Mouse (Mus musculus): ENCODE measurements at regions not wholly inside any gene's neighbourhood (a gene's known extent, or its start where the extent isn't known, plus 50 kb on each side); places are given as distances from the start of the nearest gene placed in this dataset.

DNA sequence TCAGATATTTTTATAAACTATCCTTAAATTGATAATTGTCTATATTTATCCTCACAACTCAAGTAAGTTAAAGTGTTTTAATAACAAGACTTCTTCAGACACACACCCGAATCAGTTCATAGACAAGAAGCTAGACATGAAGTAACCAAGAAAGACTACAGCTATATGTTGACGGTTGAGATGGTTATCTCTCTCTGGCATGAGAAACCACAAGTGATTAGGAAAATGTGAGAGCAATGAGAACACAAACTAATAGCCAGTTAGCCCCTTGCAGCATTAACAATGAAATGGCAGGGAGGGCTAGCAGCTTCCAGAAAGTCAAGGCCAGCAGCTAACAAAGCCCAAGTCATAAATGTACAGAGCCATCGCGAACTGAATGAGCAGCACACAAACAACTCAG lies 333.8 kb upstream of the Rag2 start:
- WGBS, result 80% methylated on average over 4 of the region's 4 CpGs
- Histone ChIP-seq H3K4me1 (ENCODE audit: control insufficient read depth, insufficient read depth, low read length) (no peaks in the 10 kb centered on the region), H3K27ac (no peak overlapping the region), H3K36me3 (ENCODE audit: control insufficient read depth, insufficient read depth, low read length) (no peaks in the 10 kb centered on the region), H3K4me3 (no peak overlapping the region), H3K9ac (ENCODE audit: low read depth, low read length) (no peak overlapping the region), H3K79me2 (replicated peaks; ENCODE audit: control insufficient read depth, insufficient read depth, low read length) (no peaks in the 10 kb centered on the region), H3K27me3 (ENCODE audit: control insufficient read depth, insufficient read depth, low read length) (no peaks in the 10 kb centered on the region)
- DNase-seq, result no peak
- no peak for TF ChIP-seq EP300 (IDR thresholded peaks at IDR 0.05; ENCODE audit: insufficient read depth, low read depth, low read length)
- TF ChIP-seq POLR2A (IDR thresholded peaks at IDR 0.05; ENCODE audit: insufficient read depth, low read depth, low read length), result no peak
- no peak for TF ChIP-seq CTCF (IDR thresholded peaks at IDR 0.05)
- intact Hi-C loops (cut with DNase I), result no loop called here

- Histone ChIP-seq H3K27me3 (ENCODE audit: control insufficient read depth, insufficient read depth, low read length) (no peaks in the 10 kb centered on the region), H3K36me3 (ENCODE audit: control insufficient read depth, insufficient read depth, low read length) (no peaks in the 10 kb centered on the region), H3K9ac (ENCODE audit: low read depth, low read length) (no peak overlapping the region), H3K4me1 (ENCODE audit: control insufficient read depth, insufficient read depth, low read length) (no peaks in the 10 kb centered on the region), H3K4me3 (no peak overlapping the region), H3K27ac (no peak overlapping the region), H3K79me2 (replicated peaks; ENCODE audit: control insufficient read depth, insufficient read depth, low read length) (no peaks in the 10 kb centered on the region)
- DNase-seq, result no peak
- WGBS, result 68% methylated on average over 10 of the region's 10 CpGs
- TF ChIP-seq POLR2A (IDR thresholded peaks at IDR 0.05; ENCODE audit: insufficient read depth, low read depth, low read length) (no peak), EP300 (IDR thresholded peaks at IDR 0.05; ENCODE audit: insufficient read depth, low read depth, low read length) (no peak), CTCF (IDR thresholded peaks at IDR 0.05) (no peak)
- intact Hi-C loops (cut with DNase I), result no loop called here
Measured at GRCm38 (mm10) chr2:101295678-101296368, 328.7 kb upstream of the Rag2 start.

- no peak for DNase-seq
- 88% methylated on average over 3 of the region's 3 CpGs for WGBS
- Histone ChIP-seq H3K36me3 (ENCODE audit: control insufficient read depth, insufficient read depth, low read length) (no peaks in the 10 kb centered on the region), H3K27me3 (ENCODE audit: control insufficient read depth, insufficient read depth, low read length) (no peaks in the 10 kb centered on the region), H3K4me3 (no peak overlapping the region), H3K79me2 (replicated peaks; ENCODE audit: control insufficient read depth, insufficient read depth, low read length) (no peaks in the 10 kb centered on the region), H3K9ac (ENCODE audit: low read depth, low read length) (no peak overlapping the region), H3K27ac (no peak overlapping the region), H3K4me1 (ENCODE audit: control insufficient read depth, insufficient read depth, low read length) (no peaks in the 10 kb centered on the region)
- intact Hi-C loops (cut with DNase I), result no loop called here
- TF ChIP-seq EP300 (IDR thresholded peaks at IDR 0.05; ENCODE audit: insufficient read depth, low read depth, low read length) (no peak), POLR2A (IDR thresholded peaks at IDR 0.05; ENCODE audit: insufficient read depth, low read depth, low read length) (no peak), CTCF (IDR thresholded peaks at IDR 0.05) (no peak)
Measured at GRCm38 (mm10) chr2:101296369-101296682, 328.2 kb upstream of the Rag2 start.

DNA sequence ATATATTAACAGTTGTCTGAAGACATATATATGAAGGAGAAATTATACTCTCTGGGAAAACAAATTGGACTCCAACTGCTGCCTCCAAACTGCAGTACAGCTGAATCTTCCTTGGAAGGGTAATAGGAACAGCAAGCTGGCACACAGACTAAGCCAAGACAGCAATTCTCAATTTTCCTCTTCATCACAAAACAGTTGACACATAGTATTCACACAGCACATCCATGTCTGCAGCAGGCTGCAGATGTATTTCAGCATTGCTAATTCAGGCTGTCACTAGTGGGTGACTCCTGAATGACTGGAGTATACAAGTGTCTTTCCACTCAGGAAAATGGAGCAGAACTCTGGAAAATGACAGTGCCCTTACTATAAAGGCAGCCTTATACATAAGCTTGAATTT lies 327.7 kb upstream of the Rag2 start:
- H3K4me1 ChIP-seq (ENCODE audit: control insufficient read depth, insufficient read depth, low read length), result no peaks in the 10 kb centered on the region
- no peak overlapping the region for H3K27ac ChIP-seq
- intact Hi-C loops (cut with DNase I), result no loop called here
- H3K36me3 ChIP-seq (ENCODE audit: control insufficient read depth, insufficient read depth, low read length), result no peaks in the 10 kb centered on the region
- no peak for DNase-seq
- H3K27me3 ChIP-seq (ENCODE audit: control insufficient read depth, insufficient read depth, low read length), result no peaks in the 10 kb centered on the region
- no peak for TF ChIP-seq EP300 (IDR thresholded peaks at IDR 0.05; ENCODE audit: insufficient read depth, low read depth, low read length)
- no peak for TF ChIP-seq POLR2A (IDR thresholded peaks at IDR 0.05; ENCODE audit: insufficient read depth, low read depth, low read length)
- no peak for TF ChIP-seq CTCF (IDR thresholded peaks at IDR 0.05)
- H3K9ac ChIP-seq (ENCODE audit: low read depth, low read length), result no peak overlapping the region
- no peak overlapping the region for H3K4me3 ChIP-seq
- no peaks in the 10 kb centered on the region for H3K79me2 ChIP-seq (replicated peaks; ENCODE audit: control insufficient read depth, insufficient read depth, low read length)

DNA sequence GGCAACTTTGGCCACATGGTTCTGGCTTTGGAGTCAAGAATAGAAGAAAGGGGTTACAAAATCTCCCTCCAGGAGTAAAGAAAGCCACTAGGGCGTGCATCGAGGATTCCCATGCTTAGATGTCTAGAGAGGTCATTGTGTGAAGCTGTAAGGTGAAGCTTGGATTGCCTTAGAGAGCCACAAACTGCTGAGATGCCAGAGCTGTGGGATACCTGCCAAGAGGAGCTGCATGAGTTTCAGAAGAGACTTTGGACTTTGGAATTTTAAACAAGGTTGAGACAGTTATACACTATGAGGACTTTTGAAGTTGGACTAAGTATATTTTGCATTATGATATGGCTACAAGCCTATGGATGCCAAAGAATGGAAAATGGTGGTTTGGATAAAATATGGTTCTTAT lies 325.4 kb upstream of the Rag2 start:
- WGBS, result 82% methylated on average over 2 of the region's 2 CpGs
- Histone ChIP-seq H3K79me2 (replicated peaks; ENCODE audit: control insufficient read depth, insufficient read depth, low read length) (no peaks in the 10 kb centered on the region), H3K9ac (ENCODE audit: low read depth, low read length) (no peak overlapping the region), H3K27me3 (ENCODE audit: control insufficient read depth, insufficient read depth, low read length) (no peaks in the 10 kb centered on the region), H3K4me3 (no peak overlapping the region), H3K36me3 (ENCODE audit: control insufficient read depth, insufficient read depth, low read length) (no peaks in the 10 kb centered on the region), H3K4me1 (ENCODE audit: control insufficient read depth, insufficient read depth, low read length) (no peaks in the 10 kb centered on the region), H3K27ac (no peak overlapping the region)
- intact Hi-C loops (cut with DNase I), result no loop called here
- no peak for DNase-seq
- TF ChIP-seq EP300 (IDR thresholded peaks at IDR 0.05; ENCODE audit: insufficient read depth, low read depth, low read length), result no peak

DNA sequence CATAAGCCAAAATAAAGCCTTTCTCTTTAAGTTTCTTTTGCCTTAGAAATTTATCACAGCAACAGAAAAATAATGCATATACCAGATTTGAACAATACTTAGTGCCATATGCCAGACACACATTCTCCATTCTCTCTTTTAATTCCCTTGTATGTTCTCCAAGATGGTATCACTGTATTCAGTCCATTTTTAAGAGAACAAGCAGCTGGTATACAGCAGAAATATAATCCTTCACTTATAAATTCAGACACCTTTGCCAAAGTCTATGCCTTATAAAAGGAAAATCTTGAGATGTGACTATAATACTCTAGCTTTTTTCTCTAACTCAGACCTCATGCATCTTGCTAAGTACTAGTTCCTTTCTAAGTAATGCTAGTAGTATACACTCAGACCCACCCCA lies 324.4 kb upstream of the Rag2 start:
- no peaks in the 10 kb centered on the region for H3K4me1 ChIP-seq (ENCODE audit: control insufficient read depth, insufficient read depth, low read length)
- no peak for TF ChIP-seq POLR2A (IDR thresholded peaks at IDR 0.05; ENCODE audit: insufficient read depth, low read depth, low read length)
- TF ChIP-seq EP300 (IDR thresholded peaks at IDR 0.05; ENCODE audit: insufficient read depth, low read depth, low read length), result no peak
- no peak for TF ChIP-seq CTCF (IDR thresholded peaks at IDR 0.05)
- no peak for DNase-seq
- no peak overlapping the region for H3K27ac ChIP-seq
- intact Hi-C loops (cut with DNase I), result no loop called here
- no peak overlapping the region for H3K9ac ChIP-seq (ENCODE audit: low read depth, low read length)
- H3K4me3 ChIP-seq, result no peak overlapping the region
- no peaks in the 10 kb centered on the region for H3K79me2 ChIP-seq (replicated peaks; ENCODE audit: control insufficient read depth, insufficient read depth, low read length)
- no peaks in the 10 kb centered on the region for H3K36me3 ChIP-seq (ENCODE audit: control insufficient read depth, insufficient read depth, low read length)
- H3K27me3 ChIP-seq (ENCODE audit: control insufficient read depth, insufficient read depth, low read length), result no peaks in the 10 kb centered on the region
